Mouse (Mus musculus): Measurements from ENCODE around the gene Cep63.

Cep63 gene

GRCm38 (mm10) chr9:102629052-102629451 lies 2.7 kb upstream of the Cep63 start:
- no peak for DNase-seq

GRCm38 (mm10) chr9:102627442-102627841 lies 1.1 kb upstream of the Cep63 start:
- no peak for DNase-seq

GRCm38 (mm10) chr9:102626839-102627225 lies 498 bp upstream of the Cep63 start:
- DNase-seq: no peak

GRCm38 (mm10) chr9:102625401-102625982 lies 842 bp downstream of the Cep63 start:
- peak; percentile 22 for DNase-seq

GRCm38 (mm10) chr9:102623581-102623980 lies 2.8 kb downstream of the Cep63 start:
- DNase-seq: no peak

GRCm38 (mm10) chr9:102622876-102623275 lies 3.5 kb downstream of the Cep63 start:
- no peak for DNase-seq

GRCm38 (mm10) chr9:102622192-102622857 lies 4.0 kb downstream of the Cep63 start:
- peak; percentile 56 for DNase-seq

- DNase-seq: no peak
Measured at GRCm38 (mm10) chr9:102621385-102621784, 4.9 kb downstream of the Cep63 start.

GRCm38 (mm10) chr9:102616267-102616666 lies 10.1 kb downstream of the Cep63 start:
- DNase-seq: no peak

GRCm38 (mm10) chr9:102615071-102615470 lies 11.3 kb downstream of the Cep63 start:
- no peak for DNase-seq

GRCm38 (mm10) chr9:102609221-102609620 lies 17.1 kb downstream of the Cep63 start:
- no peak for DNase-seq

GRCm38 (mm10) chr9:102607471-102607870 lies 18.9 kb downstream of the Cep63 start:
- no peak for DNase-seq

- no peak for DNase-seq
Measured at GRCm38 (mm10) chr9:102605162-102605561, 21.2 kb downstream of the Cep63 start.

- DNase-seq: no peak
Measured at GRCm38 (mm10) chr9:102601666-102602065, 24.7 kb downstream of the Cep63 start.

GRCm38 (mm10) chr9:102601187-102601586 lies 25.1 kb downstream of the Cep63 start:
- no peak for DNase-seq

- DNase-seq: no peak
Measured at GRCm38 (mm10) chr9:102595662-102596436, 30.5 kb downstream of the Cep63 start.

- DNase-seq: no peak
Measured at GRCm38 (mm10) chr9:102594667-102595393, 31.5 kb downstream of the Cep63 start.

GRCm38 (mm10) chr9:102587347-102587746 lies 39.0 kb downstream of the Cep63 start:
- DNase-seq: no peak

- DNase-seq: no peak
Measured at GRCm38 (mm10) chr9:102581921-102582469, 44.3 kb downstream of the Cep63 start.

GRCm38 (mm10) chr9:102577480-102577879 lies 48.9 kb downstream of the Cep63 start:
- no peak for DNase-seq

- DNase-seq: no peak
Measured at GRCm38 (mm10) chr9:102572888-102573287, 53.4 kb downstream of the Cep63 start.

- no peak for DNase-seq
Measured at GRCm38 (mm10) chr9:102558463-102558862, 67.9 kb downstream of the Cep63 start.

- DNase-seq: no peak
Measured at GRCm38 (mm10) chr9:102553781-102554180, 72.6 kb downstream of the Cep63 start.

Measured in thymus, postnatal 4 days (tissue).